Mouse (Mus musculus) midbrain, embryonic 15.5 days (tissue): ENCODE measurements around the gene Stard13. TPM values are rescaled to one million over a fixed set of nuclear protein-coding genes. Genes with fewer than 3 reads are reported as not detected.

ENCODE experiments used
- ATAC-seq: fragments of 200-750 bp; cut with Nextera tagmentation; replicated peaks from 2 replicates; pipeline ENCODE4 v1.8.0; 2017; ENCODE audit warnings: moderate TSS enrichment
- H3K27ac ChIP-seq: fragments of 300-500 bp; sonication (generic); 2 replicates; pipeline ENCODE4 v1.5.1; 2015; ENCODE audit warnings: mild to moderate bottlenecking, inconsistent platforms
- H3K27me3 ChIP-seq: fragments of 300-500 bp; sonication (generic); replicated peaks from 2 replicates; pipeline ENCODE4 v1.6.1; 2015; ENCODE audit warnings: inconsistent platforms
- H3K36me3 ChIP-seq: fragments of 300-500 bp; sonication (generic); replicated peaks from 2 replicates; pipeline ENCODE4 v1.6.1; 2015; ENCODE audit warnings: inconsistent platforms
- H3K4me1 ChIP-seq: fragments of 300-500 bp; sonication (generic); 2 replicates; pipeline ENCODE4 v1.6.1; 2015; ENCODE audit warnings: inconsistent platforms
- H3K4me2 ChIP-seq: fragments of 300-500 bp; sonication (generic); 2 replicates; pipeline ENCODE4 v1.6.1; 2015; ENCODE audit warnings: inconsistent platforms, mild to moderate bottlenecking, moderate library complexity
- H3K4me3 ChIP-seq: fragments of 300-500 bp; sonication (generic); 2 replicates; pipeline ENCODE4 v1.5.1; 2015; ENCODE audit warnings: mild to moderate bottlenecking, inconsistent platforms
- H3K9ac ChIP-seq: fragments of 300-500 bp; sonication (generic); 2 replicates; pipeline ENCODE4 v1.6.1; 2015; ENCODE audit warnings: mild to moderate bottlenecking, inconsistent platforms
- H3K9me3 ChIP-seq: fragments of 300-500 bp; sonication (generic); 2 replicates; pipeline ENCODE4 v1.6.1; 2016; ENCODE audit warnings: inconsistent platforms
- WGBS: fragments of 180-500 bp; shearing (Covaris S2); methylation state at CpG from one replicate; pipeline ENCODE4 v1.1.7; 2015; ENCODE audit warnings: mixed read lengths; 5-methylcytosine and 5-hydroxymethylcytosine counted together
- polyA plus RNA-seq: library from polyadenylated mRNA; unstranded; fragments of >200 nt; fragmentation: Nextera tagmentation; extraction: Ambion mirVana; gene quantifications from 2 replicates; pipeline ENCODE4 v1.2.1, GENCODE M21; 2015

Gene Stard13
- polyA plus RNA-seq, 1 experiment from 2014 or later: 4.0 TPM

- Histone ChIP-seq H3K4me2 (peak overlapping the region; percentile 96), H3K27ac (no peak overlapping the region), H3K9me3 (no peaks in the 10 kb centered on the region), H3K4me1 (peaks cover 9% of the 10 kb centered on the region; the same call in 1 of the 2 replicates), H3K4me3 (peak overlapping the region; percentile 46), H3K9ac (peak overlapping the region; percentile 53), H3K36me3 (no peaks in the 10 kb centered on the region), H3K27me3 (no peaks in the 10 kb centered on the region)
- WGBS: 1% methylated on average over 27 of the region's 27 CpGs
- peak; percentile 93 for ATAC-seq
Measured at GRCm38 (mm10) chr5:151189789-151190378, 43.8 kb downstream of the Stard13 start.

GRCm38 (mm10) chr5:151189321-151189720, 44.3 kb downstream of the Stard13 start:
- WGBS: 47% methylated on average over 3 of the region's 3 CpGs
- H3K4me3 ChIP-seq: peak overlapping the region; percentile 46
- no peak for ATAC-seq
- H3K27ac ChIP-seq: no peak overlapping the region
- no peaks in the 10 kb centered on the region for H3K27me3 ChIP-seq
- no peaks in the 10 kb centered on the region for H3K9me3 ChIP-seq
- no peaks in the 10 kb centered on the region for H3K36me3 ChIP-seq
- H3K9ac ChIP-seq: no peak overlapping the region
- peak overlapping the region; percentile 96 for H3K4me2 ChIP-seq
- peaks cover 9% of the 10 kb centered on the region; the same call in 1 of the 2 replicates for H3K4me1 ChIP-seq

- H3K9ac ChIP-seq: no peak overlapping the region
- no peaks in the 10 kb centered on the region for H3K9me3 ChIP-seq
- no peak for ATAC-seq
- peaks cover 9% of the 10 kb centered on the region; the same call in 1 of the 2 replicates for H3K4me1 ChIP-seq
- 77% methylated on average over 6 of the region's 6 CpGs for WGBS
- no peaks in the 10 kb centered on the region for H3K27me3 ChIP-seq
- H3K4me3 ChIP-seq: no peak overlapping the region
- H3K4me2 ChIP-seq: no peak overlapping the region
- H3K27ac ChIP-seq: no peak overlapping the region
- H3K36me3 ChIP-seq: no peaks in the 10 kb centered on the region
Measured at GRCm38 (mm10) chr5:151188659-151189058, 45.0 kb downstream of the Stard13 start.

- no peak overlapping the region for H3K4me2 ChIP-seq
- no peak overlapping the region for H3K27ac ChIP-seq
- H3K4me1 ChIP-seq: peaks cover 9% of the 10 kb centered on the region; the same call in 1 of the 2 replicates
- no peak overlapping the region for H3K9ac ChIP-seq
- 82% methylated on average over 11 of the region's 11 CpGs for WGBS
- no peaks in the 10 kb centered on the region for H3K36me3 ChIP-seq
- H3K9me3 ChIP-seq: no peaks in the 10 kb centered on the region
- no peak for ATAC-seq
- H3K27me3 ChIP-seq: no peaks in the 10 kb centered on the region
- H3K4me3 ChIP-seq: no peak overlapping the region
Measured at GRCm38 (mm10) chr5:151187336-151187735, 46.3 kb downstream of the Stard13 start.

GRCm38 (mm10) chr5:151185286-151185856, 48.3 kb downstream of the Stard13 start:
- no peaks in the 10 kb centered on the region for H3K27me3 ChIP-seq
- H3K4me3 ChIP-seq: no peak overlapping the region
- peaks cover 9% of the 10 kb centered on the region; the same call in 1 of the 2 replicates for H3K4me1 ChIP-seq
- no peak for ATAC-seq
- H3K9ac ChIP-seq: no peak overlapping the region
- no peaks in the 10 kb centered on the region for H3K9me3 ChIP-seq
- no peak overlapping the region for H3K27ac ChIP-seq
- no peak overlapping the region for H3K4me2 ChIP-seq
- no peaks in the 10 kb centered on the region for H3K36me3 ChIP-seq
- WGBS: 77% methylated on average over 8 of the region's 8 CpGs

- no peaks in the 10 kb centered on the region for H3K27me3 ChIP-seq
- no peak for ATAC-seq
- no peak overlapping the region for H3K9ac ChIP-seq
- H3K36me3 ChIP-seq: no peaks in the 10 kb centered on the region
- H3K4me3 ChIP-seq: no peak overlapping the region
- WGBS: 93% methylated on average over 11 of the region's 11 CpGs
- H3K27ac ChIP-seq: no peak overlapping the region
- H3K4me1 ChIP-seq: no peaks in the 10 kb centered on the region
- no peaks in the 10 kb centered on the region for H3K9me3 ChIP-seq
- H3K4me2 ChIP-seq: no peak overlapping the region
Measured at GRCm38 (mm10) chr5:151183656-151184240, 49.9 kb downstream of the Stard13 start.

- 94% methylated on average over 8 of the region's 8 CpGs for WGBS
- no peaks in the 10 kb centered on the region for H3K36me3 ChIP-seq
- no peak overlapping the region for H3K4me2 ChIP-seq
- H3K9ac ChIP-seq: no peak overlapping the region
- no peaks in the 10 kb centered on the region for H3K4me1 ChIP-seq
- no peaks in the 10 kb centered on the region for H3K27me3 ChIP-seq
- no peak overlapping the region for H3K4me3 ChIP-seq
- H3K9me3 ChIP-seq: no peaks in the 10 kb centered on the region
- H3K27ac ChIP-seq: no peak overlapping the region
- no peak for ATAC-seq
Measured at GRCm38 (mm10) chr5:151181288-151181687, 52.3 kb downstream of the Stard13 start.

GRCm38 (mm10) chr5:151180176-151180785, 53.4 kb downstream of the Stard13 start:
- H3K4me3 ChIP-seq: no peak overlapping the region
- no peak overlapping the region for H3K4me2 ChIP-seq
- H3K4me1 ChIP-seq: no peaks in the 10 kb centered on the region
- no peaks in the 10 kb centered on the region for H3K27me3 ChIP-seq
- H3K9me3 ChIP-seq: no peaks in the 10 kb centered on the region
- H3K36me3 ChIP-seq: no peaks in the 10 kb centered on the region
- no peak overlapping the region for H3K27ac ChIP-seq
- WGBS: 91% methylated on average over 9 of the region's 9 CpGs
- no peak overlapping the region for H3K9ac ChIP-seq
- no peak for ATAC-seq

GRCm38 (mm10) chr5:151177171-151177570, 56.5 kb downstream of the Stard13 start:
- Histone ChIP-seq H3K27ac (no peak overlapping the region), H3K4me1 (no peaks in the 10 kb centered on the region), H3K9ac (no peak overlapping the region), H3K36me3 (no peaks in the 10 kb centered on the region), H3K4me3 (no peak overlapping the region), H3K27me3 (no peaks in the 10 kb centered on the region), H3K9me3 (no peaks in the 10 kb centered on the region), H3K4me2 (no peak overlapping the region)
- ATAC-seq: no peak
- WGBS: 94% methylated on average over 3 of the region's 3 CpGs

- H3K27me3 ChIP-seq: no peaks in the 10 kb centered on the region
- H3K4me3 ChIP-seq: no peak overlapping the region
- ATAC-seq: no peak
- H3K27ac ChIP-seq: no peak overlapping the region
- no peak overlapping the region for H3K9ac ChIP-seq
- H3K9me3 ChIP-seq: no peaks in the 10 kb centered on the region
- H3K36me3 ChIP-seq: no peaks in the 10 kb centered on the region
- no peak overlapping the region for H3K4me2 ChIP-seq
- 84% methylated on average over 4 of the region's 4 CpGs for WGBS
- no peaks in the 10 kb centered on the region for H3K4me1 ChIP-seq
Measured at GRCm38 (mm10) chr5:151175897-151176313, 57.7 kb downstream of the Stard13 start.

GRCm38 (mm10) chr5:151174485-151175460, 58.9 kb downstream of the Stard13 start:
- H3K4me1 ChIP-seq: no peaks in the 10 kb centered on the region
- no peak for ATAC-seq
- no peaks in the 10 kb centered on the region for H3K36me3 ChIP-seq
- no peaks in the 10 kb centered on the region for H3K9me3 ChIP-seq
- no peak overlapping the region for H3K9ac ChIP-seq
- WGBS: 69% methylated on average over 7 of the region's 7 CpGs
- no peak overlapping the region for H3K27ac ChIP-seq
- H3K27me3 ChIP-seq: no peaks in the 10 kb centered on the region
- H3K4me2 ChIP-seq: no peak overlapping the region
- no peak overlapping the region for H3K4me3 ChIP-seq

- Histone ChIP-seq H3K9ac (no peak overlapping the region), H3K4me1 (no peaks in the 10 kb centered on the region), H3K9me3 (no peaks in the 10 kb centered on the region), H3K27ac (no peak overlapping the region), H3K4me2 (no peak overlapping the region), H3K36me3 (no peaks in the 10 kb centered on the region), H3K4me3 (no peak overlapping the region), H3K27me3 (no peaks in the 10 kb centered on the region)
- no peak for ATAC-seq
- WGBS: 83% methylated on average over 1 of the region's 1 CpGs
Measured at GRCm38 (mm10) chr5:151173774-151174173, 59.9 kb downstream of the Stard13 start.
